Mouse (Mus musculus) cortical plate, adult 2 months (tissue): ENCODE measurements around the gene Cox7a1. TPM values are rescaled to one million over a fixed set of nuclear protein-coding genes. Genes with fewer than 3 reads are reported as not detected.
"Not testable (repeated sequence)": the region's sequence is repeated elsewhere in the genome, so short reads cannot be mapped to it uniquely, and the experiment has no call there.

ENCODE experiments used
- H3K27ac ChIP-seq: fragments of 200-500 bp; 2 replicates; pipeline ENCODE4 v1.5.1; 2012; ENCODE audit warnings: low read length, control low read depth, inconsistent platforms; ENCODE audit not compliant: insufficient read depth
- H3K4me1 ChIP-seq: fragments of 200-500 bp; 2 replicates; pipeline ENCODE4 v1.6.1; 2011; ENCODE audit warnings: low read length; ENCODE audit not compliant: control insufficient read depth, insufficient read depth
- H3K4me3 ChIP-seq: fragments of 200-500 bp; 2 replicates; pipeline ENCODE4 v1.5.1; 2011; ENCODE audit warnings: mild to moderate bottlenecking, low read length, control low read depth; ENCODE audit not compliant: insufficient read depth
- CTCF ChIP-seq: fragments of 200-500 bp; IDR thresholded peaks from 2 replicates; pipeline ENCODE4 v1.5.1; 2011; ENCODE audit warnings: mild to moderate bottlenecking, control low read depth, low read length; ENCODE audit not compliant: insufficient read depth; ENCODE audit errors: extremely low read depth
- POLR2A ChIP-seq: fragments of 200-500 bp; IDR thresholded peaks from 2 replicates; pipeline ENCODE4 v1.6.1; 2011; ENCODE audit warnings: mild to moderate bottlenecking, low read length, control low read depth; ENCODE audit not compliant: insufficient read depth; ENCODE audit errors: extremely low read depth
- polyA plus RNA-seq: library from polyadenylated mRNA; depleted of rRNA; stranded (reverse); fragments of >200 nt; gene quantifications from 2 replicates; pipeline ENCODE4 v1.2.3, GENCODE M21; 2012

Cox7a1 gene
- polyA plus RNA-seq, 1 experiment = 7.4 TPM

DNA sequence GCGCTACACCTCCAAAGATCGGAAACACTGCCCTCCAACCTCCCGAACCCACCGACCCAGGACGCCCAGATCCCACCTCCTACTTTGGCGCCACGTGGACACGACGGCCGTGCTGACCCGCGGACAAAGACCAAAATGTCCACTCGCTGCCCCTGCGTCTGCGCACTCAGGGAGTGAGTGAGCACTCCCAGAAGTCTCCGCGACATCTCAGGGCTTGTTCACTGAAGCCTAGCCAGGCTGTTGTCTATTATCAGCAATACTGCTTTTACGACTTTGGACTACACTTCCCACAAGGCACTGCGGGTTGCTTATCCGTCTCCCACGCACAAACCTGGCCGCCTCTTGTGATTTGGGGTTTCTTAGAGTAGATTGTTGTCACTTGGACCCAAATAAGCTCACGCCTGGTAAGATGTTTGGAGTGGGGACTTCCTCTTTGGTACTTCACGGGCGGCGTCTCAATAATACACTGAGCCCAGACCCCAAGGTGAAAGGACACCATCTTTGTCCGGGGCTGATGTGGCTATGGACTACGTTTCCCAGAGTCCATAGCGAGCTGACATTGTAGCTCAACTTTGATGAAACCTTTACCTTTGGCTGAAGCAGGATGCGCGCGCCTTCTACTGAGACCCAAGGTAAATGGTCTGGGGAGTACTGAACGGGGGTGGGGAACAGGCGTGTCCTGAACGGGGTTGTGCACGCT is 14.2 kb upstream of the Cox7a1 start, which contains the start of gene Zfp146:
TSS of gene Zfp146 (minus strand) at position 168 of the 700 bp plus-strand sequence.
- Histone ChIP-seq H3K27ac (peak within 1 kb of the TSS; percentile 85), H3K4me1 (peaks cover 3% of the 10 kb centered on the region; the same call in 1 of the 2 replicates), H3K4me3 (peak within 1 kb of the TSS; percentile 63)
- TF ChIP-seq POLR2A = peak; percentile 68
- TF ChIP-seq CTCF = no peak

DNA sequence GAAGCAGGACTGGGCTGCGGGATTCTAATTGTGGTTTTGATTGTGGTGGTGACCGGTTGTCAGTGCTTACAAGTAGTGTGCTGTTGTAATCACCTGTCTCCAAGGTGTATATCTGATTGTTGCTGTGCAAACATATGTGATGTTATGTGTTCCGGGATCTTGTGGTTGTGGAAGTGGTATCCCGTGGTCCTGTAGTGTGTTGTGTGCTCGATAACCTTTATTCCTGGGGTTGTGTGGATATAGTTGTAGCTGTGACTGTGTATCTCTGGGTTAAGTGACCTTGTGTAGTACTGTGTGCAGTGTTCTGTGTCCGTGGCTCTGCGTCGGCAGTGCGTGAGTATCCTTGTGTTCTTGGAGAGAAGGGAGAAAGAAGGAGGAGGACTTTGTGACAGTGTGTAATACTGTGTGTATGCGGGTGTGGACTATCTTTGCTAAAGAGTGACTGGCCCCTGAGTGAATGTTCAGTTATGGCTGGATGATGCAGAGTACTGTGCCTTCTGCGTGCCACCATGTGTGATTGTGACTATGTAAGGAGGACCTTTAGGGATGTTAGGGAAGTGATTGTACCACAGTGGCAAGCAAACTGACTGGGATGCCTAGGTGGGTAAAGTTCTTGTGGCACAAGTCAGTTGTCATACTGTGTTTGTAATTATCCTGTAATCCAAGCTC is 13.5 kb upstream of the Cox7a1 start:
- Histone ChIP-seq H3K4me3 (peak overlapping the region; percentile 63), H3K27ac (no peak overlapping the region), H3K4me1 (peaks cover 3% of the 10 kb centered on the region; the same call in 1 of the 2 replicates)
- TF ChIP-seq POLR2A (no peak), CTCF (no peak)

DNA sequence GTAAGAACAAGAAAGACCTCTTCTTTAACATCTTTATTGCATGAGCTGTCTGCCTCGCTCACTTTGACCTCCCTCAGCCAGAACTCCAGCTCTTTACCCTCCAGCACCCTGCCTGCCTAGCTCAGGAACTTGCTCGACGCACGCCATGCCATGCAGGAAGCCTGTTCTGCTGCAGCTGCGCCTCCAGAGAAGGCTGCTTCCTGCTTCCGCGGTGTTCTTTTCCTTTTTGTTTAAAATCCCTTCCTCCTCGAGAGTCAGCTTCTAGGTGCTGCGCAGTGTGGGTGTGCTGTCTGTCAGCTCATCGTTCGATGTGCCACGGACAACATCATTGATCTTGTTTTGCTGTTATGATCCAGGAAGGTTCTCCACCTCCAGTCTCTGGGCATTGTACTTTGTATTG is 7.5 kb upstream of the Cox7a1 start:
- no peak overlapping the region for H3K27ac ChIP-seq
- no peak overlapping the region for H3K4me3 ChIP-seq
- TF ChIP-seq POLR2A = no peak
- TF ChIP-seq CTCF = no peak
- no peaks in the 10 kb centered on the region for H3K4me1 ChIP-seq

DNA sequence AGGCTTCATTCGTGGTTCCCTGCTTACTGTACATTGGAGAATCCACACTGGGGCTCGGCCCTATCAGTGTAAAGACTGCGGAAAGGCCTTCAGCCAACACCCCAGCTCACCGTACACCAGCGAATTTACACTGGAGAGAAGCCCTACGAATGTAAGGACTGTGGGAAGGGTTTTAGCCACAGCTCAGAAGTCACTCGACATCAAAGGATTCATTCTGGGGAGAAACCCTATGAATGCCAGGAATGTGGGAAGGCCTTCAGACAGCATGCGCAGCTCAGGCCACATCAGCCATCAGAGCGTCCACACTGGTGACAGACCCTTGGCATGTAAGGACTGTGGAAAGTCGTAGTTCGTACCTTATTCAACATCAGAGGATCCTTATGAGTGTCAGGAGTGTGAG is 5.7 kb upstream of the Cox7a1 start:
- TF ChIP-seq POLR2A (no peak), CTCF (no peak)
- H3K27ac ChIP-seq = no peak overlapping the region
- no peaks in the 10 kb centered on the region for H3K4me1 ChIP-seq
- H3K4me3 ChIP-seq = no peak overlapping the region

DNA sequence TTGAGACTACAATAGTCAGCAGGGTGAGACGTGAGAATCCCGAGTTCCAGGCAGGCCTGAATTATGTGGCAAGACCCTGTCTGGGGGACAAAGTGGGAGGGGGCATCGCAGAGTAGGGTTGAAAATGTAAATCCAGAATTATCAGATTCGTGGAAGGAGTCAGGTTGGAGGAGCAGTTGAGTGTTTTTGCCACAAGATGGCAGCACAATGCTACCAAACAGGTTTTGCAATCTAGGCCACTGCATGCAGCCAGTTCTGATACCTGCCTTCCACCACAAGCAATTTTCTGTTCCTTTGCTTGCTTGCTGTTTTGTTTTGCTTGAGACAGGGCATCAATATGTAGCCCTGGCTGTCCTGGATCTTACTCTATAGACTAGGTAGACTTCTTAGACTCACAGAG is 2.6 kb upstream of the Cox7a1 start:
- H3K4me1 ChIP-seq = no peaks in the 10 kb centered on the region
- TF ChIP-seq CTCF (peak; percentile 92), POLR2A (no peak)
- H3K27ac ChIP-seq = no peak overlapping the region
- H3K4me3 ChIP-seq = no peak overlapping the region

DNA sequence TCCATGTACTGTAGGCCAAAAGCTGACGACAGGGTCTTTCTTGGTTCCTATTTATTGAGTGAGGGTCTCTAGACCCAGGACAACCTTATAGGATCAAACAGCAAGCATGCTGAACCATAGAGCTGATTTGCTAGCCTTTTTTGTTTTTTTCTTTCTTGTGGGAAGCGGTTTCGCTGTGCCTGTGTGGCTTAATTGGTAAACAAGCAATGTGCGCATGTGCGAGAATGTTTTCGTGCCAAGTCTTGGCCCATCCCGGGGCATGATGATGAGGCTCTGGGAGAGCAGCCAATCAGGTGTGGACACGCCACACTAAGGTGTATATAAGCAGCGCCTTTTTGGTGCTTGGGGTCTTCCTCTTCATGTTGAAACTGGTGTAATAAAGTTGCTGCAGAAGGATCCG is 2.0 kb upstream of the Cox7a1 start:
- not testable (repeated sequence) for H3K4me3 ChIP-seq, H3K4me1 ChIP-seq, H3K27ac ChIP-seq

DNA sequence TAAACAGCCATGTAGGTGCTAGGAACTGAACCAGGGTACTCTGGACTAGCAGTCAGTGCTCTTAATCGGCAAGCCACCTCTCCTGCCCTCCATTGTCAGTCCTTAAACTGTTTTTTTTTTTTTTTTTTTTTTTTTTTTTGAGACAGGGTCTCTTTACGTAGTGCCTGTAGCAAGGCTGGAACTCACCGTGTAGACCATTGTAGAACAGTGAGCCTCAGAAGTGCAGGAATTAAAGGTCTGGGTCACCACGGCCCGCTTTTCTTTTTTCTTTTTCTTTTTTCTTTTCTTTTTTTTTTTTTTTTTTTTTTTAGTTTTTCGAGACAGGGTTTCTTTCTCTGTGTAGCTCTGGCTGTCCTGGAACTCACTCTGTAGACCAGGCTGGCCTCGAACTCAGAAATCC is 755 bp upstream of the Cox7a1 start:
- H3K4me1 ChIP-seq, H3K4me3 ChIP-seq, H3K27ac ChIP-seq: not testable (repeated sequence)

DNA sequence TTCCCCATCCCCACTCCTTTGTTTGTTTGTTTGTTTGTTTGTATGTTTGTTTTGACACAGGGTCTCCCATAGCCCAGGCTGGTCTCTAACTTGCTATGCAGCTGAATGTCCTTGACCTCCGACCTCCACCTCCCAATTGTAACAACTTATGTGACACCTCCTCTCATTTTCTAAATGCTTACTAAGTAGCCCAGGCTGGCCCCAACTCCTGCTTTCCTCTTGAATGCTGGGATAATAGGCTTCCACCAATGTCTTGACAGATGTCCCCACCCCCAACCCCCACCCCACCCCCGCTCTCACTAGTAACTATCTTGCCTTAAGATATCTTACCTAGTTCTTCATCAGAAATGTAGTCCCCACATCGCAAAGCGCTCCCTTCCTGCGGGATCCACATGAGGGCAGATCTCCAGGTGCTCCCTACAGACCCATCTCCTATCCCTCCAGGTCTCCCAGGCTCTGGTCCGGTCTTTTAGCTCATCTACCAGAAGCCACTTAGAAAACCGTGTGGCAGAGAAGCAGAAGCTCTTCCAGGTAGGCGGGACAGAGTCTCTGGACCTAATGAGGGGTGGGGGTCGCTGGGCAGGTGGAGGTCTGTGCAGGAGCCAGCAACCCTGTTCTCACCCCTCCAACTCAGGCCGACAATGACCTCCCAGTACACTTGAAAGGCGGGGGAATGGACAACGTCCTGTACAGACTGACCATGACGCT is 851 bp downstream of the Cox7a1 start:
- Histone ChIP-seq H3K4me3 (no peak overlapping the region), H3K27ac (no peak overlapping the region), H3K4me1 (no peaks in the 10 kb centered on the region)
- peak; percentile 11; the same call in 1 of the 2 replicates for TF ChIP-seq POLR2A
- TF ChIP-seq CTCF = no peak

DNA sequence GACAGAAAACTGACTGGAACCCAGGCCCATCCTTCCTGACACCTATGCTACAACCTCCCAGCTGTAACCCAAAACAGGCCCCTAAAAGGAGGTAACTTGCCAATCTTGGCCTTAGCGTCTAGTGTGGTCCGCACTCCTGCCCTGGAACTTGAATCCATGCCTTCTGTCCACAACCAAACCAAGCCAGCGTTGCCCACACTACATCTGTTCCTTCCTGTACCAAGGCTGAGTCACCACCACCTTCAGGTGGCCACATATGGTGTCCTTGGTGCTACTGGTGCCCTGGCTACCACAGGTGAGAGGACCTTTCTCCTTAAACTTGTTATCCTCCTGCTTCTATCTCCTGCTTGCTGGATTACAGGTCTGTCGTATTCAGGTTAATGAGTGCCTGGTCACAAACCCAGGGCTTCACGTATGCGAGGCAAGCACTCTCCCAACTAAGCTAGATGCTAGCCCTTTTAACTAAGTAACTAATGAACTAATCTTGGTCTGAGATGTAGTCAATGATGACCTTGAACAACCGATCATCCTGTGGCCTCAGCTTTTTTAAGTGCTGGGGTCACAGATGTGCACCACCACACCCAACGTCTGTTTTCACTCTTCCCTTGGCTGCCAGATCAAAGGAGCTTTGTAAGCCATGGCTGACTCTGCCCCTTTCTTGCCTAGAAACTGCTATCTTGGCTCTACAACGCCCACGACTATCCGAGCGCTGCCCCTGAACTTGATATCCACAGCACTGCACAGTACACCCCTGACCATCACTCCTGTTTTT is 4.6 kb downstream of the Cox7a1 start:
- no peak overlapping the region for H3K4me3 ChIP-seq
- H3K27ac ChIP-seq = no peak overlapping the region
- H3K4me1 ChIP-seq = no peaks in the 10 kb centered on the region
- no peak for TF ChIP-seq CTCF
- TF ChIP-seq POLR2A = no peak
